Mouse (Mus musculus) R1 (cell line): Measurements from ENCODE around the gene Gm11627.
"Not testable (repeated sequence)": the region's sequence is repeated elsewhere in the genome, so short reads cannot be mapped to it uniquely, and the experiment has no call there.

ENCODE experiments used
- DNase-seq: peaks from one replicate; pipeline ENCODE4 v3.0.0-alpha.2; 2018; ENCODE audit warnings: low read depth, low spot score

Gm11627 gene

GRCm38 (mm10) chr11:102579165-102580033 is at the start of gene Gm11627:
Gene Gm11627, minus strand, starts transcription at chr11:102579461.
- peak; percentile 69 for DNase-seq

GRCm38 (mm10) chr11:102628529-102628928 is 49.3 kb upstream of the Gm11627 start:
- DNase-seq, result no peak

- no peak for DNase-seq
Observed at GRCm38 (mm10) chr11:102627171-102627931, 48.1 kb upstream of the Gm11627 start.

GRCm38 (mm10) chr11:102624888-102625407 is 45.7 kb upstream of the Gm11627 start:
- no peak for DNase-seq

DNA sequence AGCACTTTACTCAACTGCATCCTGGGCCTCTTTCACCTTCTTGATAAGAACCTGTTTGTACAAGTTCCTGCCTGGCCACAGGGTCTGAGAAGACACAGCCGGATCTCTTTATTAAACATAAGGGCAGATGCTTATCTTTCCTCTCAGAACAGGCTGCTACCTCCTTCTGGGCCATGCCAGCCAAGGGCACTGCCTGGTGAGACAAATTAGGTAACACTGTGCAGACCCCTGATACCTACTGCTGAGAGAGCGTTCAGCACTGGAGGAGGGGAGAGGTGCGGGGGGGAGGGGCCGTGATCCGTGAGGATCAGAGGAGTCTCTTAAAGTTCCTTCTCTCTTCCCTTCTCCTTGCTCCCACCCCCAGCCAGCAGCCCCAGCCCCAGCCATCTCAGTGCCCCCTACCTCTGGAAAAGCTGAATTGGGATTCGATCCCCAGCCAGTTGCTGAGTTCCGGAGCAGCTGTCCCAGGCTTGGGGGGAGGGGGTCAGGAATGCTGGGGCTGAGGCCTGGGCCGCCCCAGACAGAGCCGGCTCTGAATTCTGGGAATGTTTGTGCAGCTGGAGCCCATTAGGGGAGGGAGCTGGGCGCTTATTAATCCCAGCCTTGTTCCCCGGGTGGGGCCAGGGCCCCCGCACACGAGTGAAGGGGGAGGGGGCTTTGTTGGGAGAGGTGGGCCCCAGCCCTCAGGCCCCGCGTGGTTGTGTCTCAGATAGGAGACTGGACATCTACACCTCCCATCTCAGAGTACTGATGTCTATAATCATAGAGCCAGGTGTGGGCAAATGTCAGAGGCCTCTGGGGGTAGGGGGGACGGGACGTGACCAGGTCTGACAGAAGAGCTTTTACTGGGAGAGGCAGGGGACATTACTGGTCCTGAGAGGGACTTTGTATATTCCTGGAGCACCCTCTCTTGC is 44.9 kb upstream of the Gm11627 start:
- peak; percentile 79 for DNase-seq

GRCm38 (mm10) chr11:102619449-102619848 is 40.2 kb upstream of the Gm11627 start:
- DNase-seq, result peak; percentile 54

- DNase-seq, result no peak
Observed at GRCm38 (mm10) chr11:102611317-102611705, 32.0 kb upstream of the Gm11627 start.

DNA sequence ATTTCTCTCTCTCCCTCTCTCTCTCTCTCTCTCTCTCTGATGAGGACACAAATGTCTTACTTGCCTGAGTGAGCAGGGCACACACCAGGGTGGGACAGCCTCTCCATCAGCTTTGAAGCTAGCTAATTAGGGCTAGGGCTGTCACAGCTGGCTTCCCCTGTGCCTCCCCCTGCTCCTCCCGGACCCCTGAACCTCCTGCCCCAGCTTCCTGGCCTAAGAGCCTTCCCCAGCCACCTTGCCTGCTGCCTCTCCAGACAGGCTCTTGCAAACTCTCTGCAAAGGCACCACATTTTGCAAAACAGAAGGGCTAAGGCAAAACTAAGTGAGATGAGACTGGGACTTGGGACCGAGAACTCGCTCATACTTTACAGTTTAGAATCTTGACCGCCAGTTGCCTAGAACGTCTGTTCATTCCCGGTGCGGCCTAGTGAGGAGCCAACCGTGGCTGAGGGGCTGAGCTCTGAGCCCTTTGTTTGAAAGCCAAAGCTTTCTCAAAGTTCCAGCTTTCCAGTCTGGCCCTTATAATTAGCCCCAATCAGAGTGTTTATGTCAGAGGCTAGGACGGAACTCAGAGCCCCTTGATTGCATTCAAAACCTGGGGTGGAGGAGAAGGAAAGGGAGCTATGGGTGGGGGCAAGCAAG is 31.5 kb upstream of the Gm11627 start:
- DNase-seq, result no peak

DNA sequence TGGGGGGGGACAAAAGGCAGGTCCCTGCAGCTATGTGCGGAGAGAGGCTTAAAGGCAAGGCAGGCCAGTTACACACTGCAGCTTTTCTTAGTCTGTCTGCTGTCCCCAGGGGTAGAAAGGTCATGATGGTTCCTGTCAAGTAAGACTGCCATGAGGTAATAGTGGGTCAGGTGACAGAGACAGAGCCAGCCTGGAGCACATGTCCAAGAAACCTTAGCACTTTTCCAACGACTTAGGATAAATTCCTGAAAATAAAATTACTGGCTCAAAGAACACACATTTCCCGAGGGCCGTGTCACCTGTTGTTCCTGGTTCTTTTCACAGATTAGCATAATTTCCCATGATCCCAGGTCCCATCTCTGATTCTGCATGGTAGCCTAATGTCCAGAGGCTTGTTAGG is 31.0 kb upstream of the Gm11627 start:
- no peak for DNase-seq

GRCm38 (mm10) chr11:102609483-102609882 is 30.2 kb upstream of the Gm11627 start:
- no peak for DNase-seq

DNA sequence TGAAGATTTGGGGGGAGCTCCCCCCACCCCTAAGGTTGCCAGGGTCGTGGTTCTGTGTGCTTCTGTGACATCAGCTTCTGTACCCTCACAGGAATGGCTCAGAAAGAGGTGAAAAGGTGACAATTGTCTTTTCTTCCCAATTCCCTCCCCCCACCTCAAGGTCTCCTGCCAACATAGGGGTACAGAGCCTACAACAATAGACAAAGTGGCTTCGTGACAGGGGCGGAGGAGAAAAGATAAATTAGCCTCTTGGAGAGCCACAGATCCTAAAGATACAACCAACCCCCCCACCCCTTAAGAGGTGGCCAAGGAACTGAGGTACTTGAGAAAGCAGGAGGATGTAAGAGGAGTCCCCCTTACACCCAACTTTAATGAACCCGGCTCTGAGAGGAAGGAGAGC is 29.4 kb upstream of the Gm11627 start:
- DNase-seq, result no peak

DNA sequence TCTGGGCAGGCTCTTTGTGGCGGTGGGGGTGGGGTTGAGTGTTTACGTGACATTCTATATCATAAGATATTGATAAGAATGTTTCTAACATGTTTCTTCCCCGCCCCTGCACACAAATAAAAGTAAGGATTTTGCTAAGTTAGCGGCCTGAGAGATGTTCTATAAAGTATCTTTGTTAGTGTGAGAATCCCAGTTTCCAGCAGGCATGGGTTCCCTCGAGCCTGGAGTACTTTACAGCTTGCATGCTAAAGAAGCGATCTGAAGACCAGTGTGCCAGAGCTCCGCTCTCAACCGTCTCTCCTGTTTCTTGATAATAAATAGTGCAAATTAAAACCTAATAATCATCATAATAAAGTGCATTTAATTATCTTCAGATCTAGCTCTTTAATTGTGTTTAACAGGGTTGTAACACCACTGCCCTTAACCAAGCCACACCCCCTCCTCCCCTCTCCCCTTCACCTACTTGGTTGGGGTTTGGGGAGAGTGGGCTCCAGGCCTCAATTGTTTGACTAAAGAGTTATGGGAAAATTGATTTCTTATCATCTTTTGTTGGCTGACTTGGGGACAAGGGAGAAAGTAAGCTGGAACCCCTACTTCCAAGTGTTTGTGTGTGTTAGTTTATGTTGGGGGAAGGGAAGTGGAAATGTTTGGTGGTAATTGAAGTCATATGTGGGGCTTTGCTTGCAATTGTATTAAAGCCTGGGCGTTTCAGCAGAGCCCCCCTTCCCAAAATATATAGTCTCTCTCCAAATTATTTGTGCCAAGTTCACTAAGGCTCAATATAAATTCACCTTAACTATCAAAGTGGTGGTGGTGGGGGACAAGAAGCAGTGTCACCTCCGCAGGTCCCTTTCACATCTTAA is 28.7 kb upstream of the Gm11627 start:
- no peak for DNase-seq

GRCm38 (mm10) chr11:102607201-102607600 is 27.9 kb upstream of the Gm11627 start:
- not testable (repeated sequence) for DNase-seq

DNA sequence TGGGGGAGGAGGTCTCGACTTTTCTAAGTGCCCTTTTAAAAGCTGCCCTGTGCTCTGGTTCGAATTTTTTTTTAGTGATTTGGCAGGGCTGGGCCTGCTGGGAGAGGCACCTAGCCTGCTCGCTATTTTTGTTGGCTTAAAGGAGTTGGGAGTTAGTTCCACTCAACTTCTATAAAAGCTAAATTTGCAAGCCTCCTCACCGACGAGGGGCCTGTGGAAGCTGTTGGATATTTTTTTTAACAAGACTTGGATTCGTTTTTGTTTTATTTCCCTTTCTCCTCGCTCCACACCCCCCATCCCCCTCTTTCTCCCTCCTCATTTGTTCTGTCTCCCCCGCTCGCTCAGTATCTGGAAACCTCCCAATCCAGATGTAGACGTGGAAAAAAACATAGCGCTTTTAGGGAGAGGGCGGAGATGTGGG is 27.5 kb upstream of the Gm11627 start:
- no peak for DNase-seq

DNA sequence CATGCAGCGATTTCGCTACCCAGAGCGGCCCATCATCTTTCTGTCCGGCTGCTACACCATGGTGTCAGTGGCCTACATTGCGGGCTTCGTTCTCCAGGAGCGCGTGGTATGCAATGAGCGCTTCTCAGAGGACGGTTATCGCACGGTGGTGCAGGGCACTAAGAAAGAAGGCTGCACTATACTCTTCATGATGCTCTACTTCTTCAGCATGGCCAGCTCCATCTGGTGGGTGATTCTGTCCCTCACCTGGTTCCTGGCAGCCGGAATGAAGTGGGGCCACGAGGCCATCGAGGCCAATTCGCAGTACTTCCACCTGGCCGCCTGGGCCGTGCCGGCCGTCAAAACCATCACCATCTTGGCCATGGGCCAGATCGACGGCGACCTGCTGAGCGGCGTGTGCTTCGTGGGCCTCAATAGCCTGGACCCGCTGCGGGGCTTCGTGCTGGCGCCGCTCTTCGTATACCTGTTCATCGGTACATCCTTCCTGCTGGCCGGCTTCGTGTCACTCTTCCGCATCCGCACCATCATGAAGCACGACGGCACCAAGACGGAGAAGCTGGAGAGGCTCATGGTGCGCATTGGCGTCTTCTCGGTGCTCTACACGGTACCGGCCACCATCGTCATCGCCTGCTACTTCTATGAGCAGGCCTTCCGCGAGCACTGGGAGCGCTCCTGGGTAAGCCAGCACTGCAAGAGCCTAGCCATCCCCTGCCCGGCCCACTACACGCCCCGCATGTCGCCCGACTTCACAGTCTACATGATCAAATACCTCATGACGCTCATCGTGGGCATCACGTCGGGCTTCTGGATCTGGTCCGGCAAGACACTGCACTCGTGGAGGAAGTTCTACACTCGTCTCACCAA is 26.5 kb upstream of the Gm11627 start:
- peak; percentile 34 for DNase-seq

DNA sequence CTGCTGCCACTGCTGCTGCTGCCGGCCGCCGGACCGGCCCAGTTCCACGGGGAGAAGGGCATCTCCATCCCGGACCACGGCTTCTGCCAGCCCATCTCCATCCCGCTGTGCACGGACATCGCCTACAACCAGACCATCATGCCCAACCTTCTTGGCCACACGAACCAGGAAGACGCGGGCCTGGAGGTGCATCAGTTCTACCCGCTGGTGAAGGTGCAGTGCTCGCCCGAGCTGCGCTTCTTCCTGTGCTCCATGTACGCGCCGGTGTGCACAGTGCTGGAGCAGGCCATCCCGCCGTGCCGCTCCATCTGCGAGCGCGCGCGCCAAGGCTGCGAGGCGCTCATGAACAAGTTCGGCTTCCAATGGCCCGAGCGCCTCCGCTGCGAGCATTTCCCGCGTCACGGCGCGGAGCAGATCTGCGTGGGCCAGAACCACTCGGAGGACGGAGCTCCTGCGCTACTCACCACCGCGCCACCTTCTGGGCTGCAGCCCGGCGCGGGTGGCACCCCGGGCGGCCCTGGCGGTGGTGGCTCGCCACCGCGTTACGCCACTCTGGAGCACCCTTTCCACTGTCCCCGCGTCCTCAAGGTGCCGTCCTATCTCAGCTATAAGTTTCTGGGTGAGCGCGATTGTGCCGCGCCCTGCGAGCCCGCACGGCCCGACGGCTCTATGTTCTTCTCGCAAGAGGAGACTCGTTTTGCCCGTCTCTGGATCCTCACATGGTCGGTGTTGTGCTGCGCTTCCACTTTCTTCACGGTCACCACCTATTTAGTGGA is 25.7 kb upstream of the Gm11627 start:
- DNase-seq, result peak; percentile 82

DNA sequence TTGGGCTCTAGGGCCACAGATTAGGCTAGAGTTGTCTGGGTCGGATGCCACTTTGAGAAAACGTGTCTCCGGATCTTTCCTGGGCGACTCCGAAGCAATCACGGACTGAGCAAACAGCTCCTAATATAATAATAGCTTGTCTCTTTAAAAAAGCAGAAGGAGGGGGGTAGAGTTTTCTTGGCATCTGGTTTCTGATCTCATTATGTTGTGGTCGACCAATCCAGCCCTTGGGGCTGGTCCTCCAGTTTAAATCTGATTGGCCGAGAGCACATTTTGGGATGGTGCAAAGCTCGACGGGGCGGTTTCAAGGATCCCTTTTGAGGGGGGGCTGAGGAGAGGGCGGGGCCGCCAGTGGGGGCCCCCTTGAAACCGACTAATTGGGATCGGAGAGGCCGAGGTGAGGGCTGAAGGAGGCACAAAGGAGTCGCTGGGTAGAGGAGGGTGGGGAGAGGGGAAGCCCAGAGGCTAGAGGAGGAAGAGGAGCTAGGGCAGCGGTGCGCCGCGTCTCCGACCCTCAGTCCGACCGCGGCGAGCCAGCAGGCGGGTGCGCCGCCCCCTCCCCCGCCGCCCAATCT is 24.8 kb upstream of the Gm11627 start, which contains the start of gene Fzd2:
Fzd2 (plus strand) TSS at position 387 of the 575 bp plus-strand sequence.
- peak; percentile 98 for DNase-seq

DNA sequence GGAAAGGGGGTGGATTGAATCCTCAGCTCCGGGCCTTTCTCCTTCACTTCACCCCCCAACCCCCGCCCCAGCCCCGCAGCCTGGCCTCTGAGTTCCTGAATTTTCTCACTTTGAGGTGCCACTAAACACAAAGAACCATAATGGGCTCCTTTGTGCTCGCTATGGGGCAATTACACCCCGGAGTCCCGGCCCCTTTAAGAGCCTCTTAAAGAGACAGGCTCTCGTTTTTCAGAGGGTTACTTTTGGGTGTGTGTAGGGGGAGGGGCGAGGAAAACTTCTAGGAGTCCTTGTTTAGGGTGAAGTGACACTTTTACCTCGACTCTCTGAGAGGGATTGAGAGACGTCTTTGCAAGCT is 24.2 kb upstream of the Gm11627 start:
- DNase-seq, result peak; percentile 90
